Mouse (Mus musculus) mature B cell (primary cell): ENCODE measurements at regions not wholly inside any gene's neighbourhood (a gene's known extent, or its start where the extent isn't known, plus 50 kb on each side); places are given as distances from the start of the nearest gene placed in this dataset.

Experiments
- in situ Hi-C: fragments of 300-500 bp; cut with MboI; formaldehyde crosslinking; loops from 2 replicates; pipeline ENCODE4 v1.14.3; 2019

- in situ Hi-C loops: loop anchor here (25.0 kb wide), 2 partner anchors 456 to 606 kb away; no protein-coding TSS in a partner anchor
These were observed 227.1 kb downstream of the Mef2c start for GRCm38 (mm10) chr13:83730713-83731480.

DNA sequence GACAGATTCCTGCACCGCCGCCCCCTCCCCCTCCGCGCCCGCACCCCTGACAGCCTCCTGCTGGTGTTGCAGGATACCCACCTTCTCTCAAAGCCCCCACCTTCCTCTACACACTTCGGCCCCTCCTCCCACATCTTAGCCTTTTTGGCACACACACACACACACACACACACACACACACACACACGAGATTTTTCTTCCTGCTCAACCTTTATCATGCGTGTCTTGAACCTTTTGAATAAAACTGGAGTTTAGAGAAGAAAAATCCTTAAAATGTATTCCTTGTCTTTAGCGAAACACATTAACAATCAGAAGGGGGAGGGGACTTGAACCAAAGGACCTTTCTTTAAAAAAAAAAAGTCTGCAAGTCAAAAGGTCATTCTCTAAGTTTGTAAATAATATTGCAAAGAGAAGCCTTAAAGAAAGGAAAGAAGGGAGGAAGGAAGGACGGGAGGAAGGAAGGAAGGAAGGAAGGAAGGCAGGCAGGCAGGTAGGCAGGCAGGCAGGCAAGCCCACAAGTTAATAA, 227.7 kb downstream of the Mef2c start:
- in situ Hi-C loops: loop anchor here (25.0 kb wide), 2 partner anchors 456 to 606 kb away; no protein-coding TSS in a partner anchor

DNA sequence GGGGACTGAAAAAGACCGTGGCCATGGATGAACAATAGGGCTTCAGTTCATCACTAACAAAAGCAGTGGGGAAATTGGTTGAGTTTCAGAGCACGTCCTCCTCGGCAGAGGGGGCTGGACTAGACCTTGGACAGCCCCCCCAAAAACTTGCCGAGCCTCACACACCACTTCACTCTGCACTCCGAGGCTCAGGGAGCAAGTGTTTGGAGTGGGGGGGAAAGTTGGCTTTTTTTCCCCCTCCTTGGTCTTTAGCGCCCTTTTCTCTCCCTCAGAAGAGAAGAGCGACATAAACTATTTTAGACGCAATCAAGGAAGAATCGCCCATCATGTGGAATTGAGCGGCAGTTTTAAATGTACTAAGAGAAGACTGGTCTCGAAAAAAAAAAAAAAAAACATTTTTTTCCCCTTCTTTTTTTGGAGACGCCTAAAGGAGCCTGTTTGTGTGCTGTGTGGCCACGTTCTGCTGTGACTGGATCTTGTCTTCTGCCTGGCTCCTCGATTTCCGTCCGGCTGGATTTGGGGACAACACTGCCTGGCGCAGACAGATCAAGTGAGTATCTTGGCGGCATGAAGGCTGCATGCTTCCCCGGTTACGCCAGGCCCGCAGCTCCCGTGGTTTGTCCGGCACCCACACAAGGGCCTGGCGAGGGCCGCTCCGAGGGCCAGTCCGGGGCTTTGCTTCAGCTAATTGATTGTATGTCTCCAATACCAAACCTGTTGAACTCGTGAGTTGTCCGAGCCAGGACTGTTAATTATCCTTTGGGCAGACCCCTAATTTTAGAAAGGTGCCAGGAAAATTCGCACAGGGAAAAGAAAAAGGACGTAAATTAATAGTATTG, 228.7 kb downstream of the Mef2c start:
- in situ Hi-C loops: loop anchor here (25.0 kb wide), 2 partner anchors 455 to 605 kb away; no protein-coding TSS in a partner anchor

DNA sequence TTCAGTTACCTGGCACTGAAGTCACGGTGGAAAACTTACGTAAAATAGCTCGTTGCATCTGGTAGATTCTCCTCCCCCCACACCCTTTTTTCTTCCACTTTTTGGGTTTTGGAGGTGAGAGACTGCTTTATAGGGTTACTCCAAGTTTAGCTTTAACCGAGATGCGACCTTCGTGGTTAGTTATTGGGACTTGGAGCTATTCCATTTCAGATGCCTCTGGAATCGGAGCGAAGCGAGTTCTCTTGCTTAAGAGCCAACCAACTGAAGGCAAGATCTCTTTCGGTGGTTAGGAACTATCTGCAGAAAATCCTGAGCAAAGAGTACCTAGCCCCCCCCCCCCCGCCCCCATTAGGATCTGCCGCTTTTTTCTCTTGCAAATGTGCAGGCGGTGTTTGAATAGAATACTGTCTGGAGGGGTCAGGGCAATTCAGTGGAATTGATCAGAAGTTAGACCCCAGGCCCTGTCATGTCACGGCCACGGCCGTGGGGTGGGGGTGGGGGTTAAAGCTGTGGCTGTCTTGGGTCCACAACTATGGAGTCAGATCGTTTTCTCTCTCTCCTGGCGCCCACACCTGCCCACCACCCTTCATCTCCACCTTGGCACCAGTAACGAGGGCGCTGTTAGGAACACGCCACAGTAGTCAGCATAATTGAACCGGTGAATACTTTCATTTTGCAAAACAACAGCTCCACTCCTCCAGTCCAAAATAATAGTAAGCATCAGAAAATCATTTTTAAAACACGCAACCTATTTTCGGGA, 229.6 kb downstream of the Mef2c start:
- in situ Hi-C loops: loop anchor here (25.0 kb wide), 2 partner anchors 454 to 604 kb away; no protein-coding TSS in a partner anchor

DNA sequence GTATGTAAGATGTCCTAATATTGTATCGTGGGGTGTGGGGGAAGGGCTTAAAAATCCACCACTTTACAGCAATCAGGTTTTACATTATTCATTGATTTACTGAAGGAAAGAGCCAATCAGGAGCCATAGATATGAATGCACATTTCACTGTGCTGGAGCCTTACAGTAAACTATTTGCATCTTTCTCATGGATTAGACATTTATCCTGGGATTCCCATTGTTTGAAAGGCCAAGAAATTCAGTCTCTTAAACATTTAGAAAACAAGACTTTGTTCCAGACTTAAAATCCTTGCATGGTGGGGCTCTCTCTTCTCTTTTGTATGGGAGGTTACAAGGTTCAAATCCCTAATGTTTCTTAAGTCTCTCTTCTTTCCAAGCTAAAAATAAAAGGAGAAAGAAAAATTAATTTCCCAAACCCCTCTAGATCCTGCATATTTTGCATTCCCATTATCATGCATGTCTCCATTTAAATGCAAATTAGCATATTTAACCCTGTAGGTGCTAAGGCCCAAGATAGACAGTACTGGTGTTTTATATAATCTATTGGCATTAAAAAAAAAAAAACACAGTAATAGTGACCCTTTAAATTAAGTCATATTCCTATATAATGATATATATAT, 230.3 kb downstream of the Mef2c start:
- in situ Hi-C loops: loop anchor here (25.0 kb wide), 2 partner anchors 453 to 603 kb away; no protein-coding TSS in a partner anchor

DNA sequence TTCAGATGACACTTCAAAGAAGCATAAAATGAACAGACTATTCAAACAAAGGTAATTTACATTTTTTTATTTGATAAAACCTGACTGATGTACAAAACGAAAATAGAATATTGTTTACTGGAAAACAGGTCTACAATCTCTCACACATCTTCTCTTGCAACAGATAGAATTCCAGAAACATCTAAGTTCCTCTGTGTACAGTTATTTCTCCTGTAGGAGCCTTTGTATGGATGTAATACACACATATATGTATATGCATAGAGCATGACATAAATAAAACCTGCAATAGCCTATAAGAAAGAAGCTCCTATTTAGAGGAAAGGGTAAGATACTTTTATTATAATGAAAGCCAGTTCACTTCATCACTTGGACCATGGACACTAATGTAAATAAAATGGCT, 230.8 kb downstream of the Mef2c start:
- in situ Hi-C loops: loop anchor here (25.0 kb wide), 2 partner anchors 453 to 603 kb away; no protein-coding TSS in a partner anchor

- in situ Hi-C loops: loop anchor here (25.0 kb wide), 2 partner anchors 452 to 602 kb away; no protein-coding TSS in a partner anchor
These were observed 231.3 kb downstream of the Mef2c start for GRCm38 (mm10) chr13:83735101-83735500.

DNA sequence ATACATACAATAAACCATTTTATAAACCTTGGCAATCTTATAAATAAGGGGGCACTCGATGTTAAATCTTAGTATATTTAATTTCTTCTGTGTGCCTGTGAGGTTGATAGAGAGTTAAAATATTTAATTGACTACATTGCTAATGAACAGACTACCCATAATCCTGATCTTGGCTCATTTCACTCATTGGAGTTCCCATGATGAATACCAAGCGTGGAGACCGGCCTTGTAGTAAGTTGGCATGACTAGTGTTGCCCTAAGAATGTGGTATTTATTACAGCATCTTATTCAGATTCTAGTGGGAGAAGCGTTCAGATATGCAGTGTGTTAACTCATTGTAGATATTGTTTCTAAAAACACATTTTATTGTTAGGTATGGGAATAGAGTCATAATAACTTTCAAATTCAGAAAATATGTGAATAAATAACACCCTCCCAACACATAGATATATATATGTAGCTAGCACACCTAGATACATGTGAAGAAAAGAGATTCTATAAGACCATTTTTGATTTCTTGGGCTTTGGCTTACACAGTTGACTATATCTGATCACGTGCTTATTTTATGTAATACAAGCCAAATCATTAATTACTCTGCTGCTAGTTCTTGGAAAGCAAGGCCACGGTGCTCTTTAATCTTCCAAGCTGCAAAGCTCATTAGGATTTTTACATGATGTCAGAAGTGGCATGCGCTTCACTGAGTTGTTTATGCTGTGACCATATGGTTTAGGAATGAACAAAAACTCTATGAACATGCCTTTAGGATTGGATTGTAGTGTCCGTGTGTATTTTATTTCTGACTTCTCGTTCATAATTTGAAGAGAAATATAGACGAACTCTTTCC, 232.0 kb downstream of the Mef2c start:
- in situ Hi-C loops: loop anchor here (25.0 kb wide), 2 partner anchors 451 to 601 kb away; no protein-coding TSS in a partner anchor

DNA sequence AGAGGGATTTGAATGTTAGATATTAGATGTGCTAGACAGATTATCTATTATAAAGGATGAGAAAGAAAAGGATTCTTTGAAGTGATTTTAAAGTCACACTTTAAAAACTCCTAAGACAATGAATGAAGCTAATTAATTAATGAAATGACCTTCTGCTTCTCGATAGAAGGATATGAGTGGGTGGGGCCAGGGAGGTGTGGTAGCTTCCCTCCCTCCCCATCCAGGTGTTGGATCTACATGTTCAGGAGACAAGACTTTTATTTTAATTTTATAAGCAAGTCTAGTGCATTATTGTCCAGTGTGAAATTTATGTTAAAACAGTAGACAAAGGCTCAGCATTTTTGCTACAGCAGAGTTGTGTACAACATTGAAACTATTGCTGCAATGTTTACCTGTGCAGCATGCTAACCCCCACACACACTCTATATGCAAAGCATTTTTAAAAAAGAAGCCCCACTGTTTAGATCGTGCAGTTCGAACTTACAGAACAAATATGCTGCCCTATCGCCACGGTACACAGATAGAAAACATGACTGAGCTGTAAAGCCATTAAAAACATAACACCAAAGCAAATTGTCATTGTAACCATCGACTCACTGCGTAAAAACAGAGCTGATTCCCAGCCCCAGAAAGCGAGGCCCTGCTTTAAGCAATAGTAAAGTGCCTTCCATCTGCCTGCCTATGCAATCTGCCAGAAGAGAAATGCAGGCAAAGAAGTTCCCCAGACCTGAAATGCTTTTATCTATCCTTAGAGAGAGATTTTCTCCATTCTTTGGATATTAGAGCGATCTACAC, 233.4 kb downstream of the Mef2c start:
- in situ Hi-C loops: loop anchor here (25.0 kb wide), 2 partner anchors 450 to 600 kb away; no protein-coding TSS in a partner anchor

- in situ Hi-C loops: loop anchor here (25.0 kb wide), 2 partner anchors 449 to 599 kb away; no protein-coding TSS in a partner anchor
These were observed 234.1 kb downstream of the Mef2c start for GRCm38 (mm10) chr13:83737826-83738527.

DNA sequence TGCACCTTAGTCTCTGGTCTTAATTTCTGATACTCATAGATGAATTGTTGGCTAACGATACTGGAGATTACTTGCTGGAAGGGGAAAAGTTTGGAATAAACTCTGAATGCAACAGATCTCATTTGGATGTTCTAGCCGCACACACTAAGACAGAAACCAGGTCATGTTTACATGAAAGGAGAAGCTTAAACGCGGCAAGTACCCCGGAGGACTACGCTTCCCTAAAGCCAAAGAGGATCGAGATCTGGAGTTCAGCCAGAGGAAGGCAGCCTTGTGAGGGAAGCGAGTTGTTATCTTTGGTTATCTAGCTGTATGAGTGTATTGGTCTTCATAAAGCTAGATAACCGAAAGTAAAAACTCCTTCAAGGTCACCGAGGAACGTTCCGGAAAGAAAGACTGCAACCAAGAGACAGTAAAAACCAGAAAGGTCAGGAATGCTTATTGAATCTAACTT, 234.7 kb downstream of the Mef2c start:
- in situ Hi-C loops: loop anchor here (25.0 kb wide), 2 partner anchors 449 to 599 kb away; no protein-coding TSS in a partner anchor

DNA sequence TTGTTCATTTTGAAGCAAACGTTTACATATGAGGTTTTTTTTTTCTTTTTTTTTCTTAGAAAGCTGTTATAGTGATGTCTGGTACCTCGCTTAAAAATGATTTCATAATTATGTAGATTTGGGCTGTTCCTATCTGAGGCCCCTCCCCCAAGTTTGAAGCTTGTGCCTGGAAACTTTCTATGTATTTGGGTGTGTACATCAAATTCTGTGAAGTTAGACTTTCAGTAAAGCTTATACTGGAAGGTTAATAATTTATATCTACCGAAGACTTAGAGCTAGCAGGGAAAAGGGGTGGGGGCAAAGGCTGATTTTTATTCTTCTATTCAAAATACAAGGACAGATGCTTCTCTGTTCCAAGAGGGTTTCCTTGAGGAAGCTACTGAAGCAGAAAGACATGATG, 235.3 kb downstream of the Mef2c start:
- in situ Hi-C loops: loop anchor here (25.0 kb wide), 2 partner anchors 448 to 598 kb away; no protein-coding TSS in a partner anchor

DNA sequence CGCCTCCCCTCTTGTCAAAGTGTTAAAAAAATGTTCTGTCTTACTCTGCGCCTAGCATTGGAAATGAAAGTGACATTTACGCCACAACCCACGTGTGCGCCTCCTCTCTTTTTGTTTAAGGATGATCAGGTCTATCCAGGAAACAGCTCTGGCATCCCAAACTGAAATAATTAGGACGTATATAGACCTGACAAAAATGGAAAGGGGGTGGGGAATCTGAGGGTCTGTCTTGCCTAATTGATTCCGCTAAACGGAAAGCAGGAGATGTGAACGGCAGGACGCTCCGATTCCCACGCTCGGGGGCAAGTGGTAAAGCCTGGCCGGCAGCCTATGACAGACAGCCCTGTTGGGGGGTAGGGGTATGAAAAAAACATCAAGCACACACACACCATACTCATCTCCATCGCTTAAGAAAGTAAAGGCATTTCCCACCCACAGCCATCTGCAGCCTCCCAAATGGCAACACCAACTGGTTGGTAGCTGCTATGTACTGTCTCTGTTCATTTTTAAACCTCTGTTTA, 235.8 kb downstream of the Mef2c start:
- in situ Hi-C loops: loop anchor here (25.0 kb wide), 2 partner anchors 448 to 598 kb away; no protein-coding TSS in a partner anchor

- in situ Hi-C loops: loop anchor here (25.0 kb wide), 2 partner anchors 447 to 597 kb away; no protein-coding TSS in a partner anchor
These were observed 236.3 kb downstream of the Mef2c start for GRCm38 (mm10) chr13:83740101-83740500.

GRCm38 (mm10) chr13:83740771-83741170, 236.9 kb downstream of the Mef2c start:
- in situ Hi-C loops: loop anchor here (25.0 kb wide), 2 partner anchors 447 to 597 kb away; no protein-coding TSS in a partner anchor

DNA sequence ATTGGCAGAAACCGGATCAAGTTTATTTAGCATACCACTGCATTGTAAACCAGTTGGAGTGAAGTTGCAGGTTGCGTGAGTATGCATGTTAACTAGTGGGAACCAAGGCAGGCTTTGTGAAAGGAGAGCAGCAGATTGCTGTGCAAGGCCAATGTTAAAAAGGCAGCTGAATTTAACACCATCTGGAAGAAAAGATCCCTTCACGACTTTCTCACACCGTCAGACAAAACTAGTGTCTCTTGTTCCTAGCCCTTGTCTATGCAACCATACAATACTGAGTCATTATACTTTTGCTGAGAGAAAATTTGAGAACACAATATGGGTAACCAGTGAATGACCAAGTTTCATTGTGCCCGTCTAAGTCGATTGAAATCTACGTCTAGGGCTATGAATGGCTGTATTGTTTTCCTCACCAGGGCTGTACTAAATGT, 237.8 kb downstream of the Mef2c start:
- in situ Hi-C loops: loop anchor here (25.0 kb wide), 2 partner anchors 446 to 596 kb away; no protein-coding TSS in a partner anchor

- in situ Hi-C loops: loop anchor here (25.0 kb wide), 2 partner anchors 445 to 595 kb away; no protein-coding TSS in a partner anchor
These were observed 238.3 kb downstream of the Mef2c start for GRCm38 (mm10) chr13:83742102-83742501.
